Mouse (Mus musculus) cerebellum, adult 2 months (tissue): ENCODE data around the gene Xylb.

ENCODE experiments used
- CTCF ChIP-seq: fragments of 200-500 bp; IDR thresholded peaks from 2 replicates; pipeline ENCODE4 v1.5.1; 2011; ENCODE audit warnings: low read depth, mild to moderate bottlenecking, control low read depth, low read length, moderate library complexity, borderline replicate concordance; ENCODE audit not compliant: insufficient read depth
- POLR2A ChIP-seq: fragments of 200-500 bp; IDR thresholded peaks from 2 replicates; pipeline ENCODE4 v1.6.1; 2011; ENCODE audit warnings: low read length, control low read depth, borderline replicate concordance; ENCODE audit not compliant: insufficient read depth

DNA sequence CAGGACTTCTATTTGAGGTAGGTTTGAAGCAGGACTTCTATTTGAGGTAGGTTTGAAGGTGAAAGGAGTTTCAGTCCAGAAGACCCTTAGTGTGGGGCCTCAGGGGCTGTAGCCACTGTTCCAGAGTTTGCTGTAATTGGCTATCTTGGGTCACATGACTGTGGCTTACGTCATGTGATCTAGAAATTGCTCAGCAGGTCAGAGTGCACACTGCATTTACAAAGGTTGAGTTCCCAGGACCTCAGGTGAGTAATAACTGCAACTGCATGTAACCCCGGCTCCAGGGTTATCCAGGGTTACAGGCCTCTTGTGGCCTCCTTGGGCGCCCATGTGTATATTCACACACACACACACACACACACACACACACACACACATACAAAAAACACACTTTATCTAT, 11.2 kb downstream of the Xylb start:
- no peak for TF ChIP-seq CTCF
- TF ChIP-seq POLR2A, result no peak
